Mouse (Mus musculus) heart, postnatal 0 days (tissue): ENCODE results near the gene Tmem121b.

Experiments used
- CTCF ChIP-seq: IDR thresholded peaks from 2 replicates; pipeline ENCODE4 v1.5.1; 2016; ENCODE audit warnings: antibody characterized with exemption, control low read depth, low read depth
- EP300 ChIP-seq: IDR thresholded peaks from 2 replicates; pipeline ENCODE4 v1.6.1; 2016; ENCODE audit warnings: antibody characterized with exemption, low read depth

DNA sequence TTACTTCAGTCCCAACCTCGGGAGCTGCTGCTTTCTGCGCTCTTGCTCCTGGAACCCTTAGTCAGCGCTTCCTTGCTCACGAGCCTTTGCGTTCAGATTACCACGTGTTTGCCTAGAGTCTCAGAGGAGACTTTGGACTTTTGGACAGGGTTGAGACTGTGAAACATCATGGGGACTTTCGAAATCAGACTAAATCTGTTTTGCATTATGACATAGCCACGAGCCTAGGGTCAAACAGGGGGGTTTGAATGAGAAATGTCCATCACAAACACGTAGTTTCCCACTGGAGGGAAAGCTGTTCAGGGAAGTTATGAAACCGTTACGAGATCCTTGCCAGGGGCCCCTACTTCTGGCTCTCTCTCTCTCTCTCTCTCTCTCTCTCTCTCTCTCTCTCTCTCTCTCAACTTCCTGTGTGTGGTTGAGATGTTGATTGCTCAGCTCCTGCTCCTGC is 39.0 kb downstream of the Tmem121b start:
- TF ChIP-seq CTCF (no peak), EP300 (no peak)
